Mouse (Mus musculus) MEL (cell line): ENCODE results near the gene Auts2. TPM values are rescaled to one million over a fixed set of nuclear protein-coding genes. Genes with fewer than 3 reads are reported as not detected.

Experiments
- DNase-seq: peaks from one replicate; pipeline ENCODE4 v3.0.0; 2011; ENCODE audit warnings: low read depth, low spot score
- H3K27ac ChIP-seq: 2 replicates; pipeline ENCODE4 v1.5.1; 2012; ENCODE audit warnings: low read depth, mild to moderate bottlenecking, control low read depth, low read length, moderate library complexity; ENCODE audit not compliant: control insufficient read depth
- H3K27me3 ChIP-seq, 2 experiments: fragments of 150-350 bp in 1 of 2; sonication (generic) in 1 of 2; 2 replicates each; pipeline ENCODE4 v1.6.1; 2012; ENCODE audit warnings: low read length in 2 of 2, mild to moderate bottlenecking in 2 of 2, improper control_type of control experiment in 1 of 2, moderate library complexity in 1 of 2; ENCODE audit not compliant: insufficient read depth in 2 of 2, control insufficient read depth in 1 of 2
- H3K36me3 ChIP-seq, 2 experiments: 2 replicates each; pipeline ENCODE4 v1.6.1; 2012 to 2014; ENCODE audit warnings: low read length in 2 of 2, improper control_type of control experiment in 1 of 2, inconsistent platforms in 1 of 2, mild to moderate bottlenecking in 1 of 2; ENCODE audit not compliant: insufficient read depth in 2 of 2, control insufficient read depth in 1 of 2
- H3K4me1 ChIP-seq, 2 experiments: fragments of 150-350 bp in 1 of 2; sonication (generic) in 1 of 2; 2 replicates each; pipeline ENCODE4 v1.6.1; 2012; ENCODE audit warnings: low read length in 2 of 2, improper control_type of control experiment in 1 of 2, mild to moderate bottlenecking in 1 of 2; ENCODE audit not compliant: insufficient read depth in 2 of 2, control insufficient read depth in 1 of 2
- H3K4me3 ChIP-seq, 2 experiments: fragments of 150-350 bp in 1 of 2; sonication (generic) in 1 of 2; 2 replicates each; pipeline ENCODE4 v1.5.1; 2012; ENCODE audit warnings: low read depth in 2 of 2, low read length in 2 of 2, mild to moderate bottlenecking in 2 of 2, moderate library complexity in 2 of 2, control low read depth in 1 of 2, improper control_type of control experiment in 1 of 2; ENCODE audit not compliant: control insufficient read depth in 1 of 2, insufficient read depth in 1 of 2
- H3K79me2 ChIP-seq: 2 replicates; pipeline ENCODE4 v1.6.1; 2012; ENCODE audit warnings: mild to moderate bottlenecking, low read length, moderate library complexity; ENCODE audit not compliant: control insufficient read depth, poor library complexity, insufficient read depth
- H3K9ac ChIP-seq: 2 replicates; pipeline ENCODE4 v1.6.1; 2012; ENCODE audit warnings: low read depth, mild to moderate bottlenecking, control low read depth, low read length, moderate library complexity; ENCODE audit not compliant: control insufficient read depth, poor library complexity, severe bottlenecking
- H3K9me3 ChIP-seq: fragments of 150-350 bp; sonication (generic); replicated peaks from 2 replicates; pipeline ENCODE4 v1.6.1; 2012; ENCODE audit warnings: mild to moderate bottlenecking, low read length, improper control_type of control experiment, moderate library complexity; ENCODE audit not compliant: insufficient read depth
- BHLHE40 ChIP-seq: IDR thresholded peaks from 2 replicates; pipeline ENCODE4 v1.6.1; 2012; ENCODE audit warnings: low read depth, mild to moderate bottlenecking, inconsistent platforms, low read length, improper control_type of control experiment, borderline replicate concordance
- E2F4 ChIP-seq: IDR thresholded peaks from 2 replicates; pipeline ENCODE4 v1.6.1; 2011; ENCODE audit warnings: low read depth, low read length, improper control_type of control experiment, borderline replicate concordance
- ELF1 ChIP-seq: IDR thresholded peaks from 2 replicates; pipeline ENCODE4 v1.6.1; 2014; ENCODE audit warnings: low read depth, mild to moderate bottlenecking, inconsistent platforms, low read length, improper control_type of control experiment, moderate library complexity
- EP300 ChIP-seq, 2 experiments: IDR thresholded peaks; 2 replicates each; pipeline ENCODE4 v1.6.1; 2011; ENCODE audit warnings: improper control_type of control experiment in 2 of 2, low read length in 2 of 2, low read depth in 1 of 2, mild to moderate bottlenecking in 1 of 2
- ETS1 ChIP-seq: IDR thresholded peaks from 2 replicates; pipeline ENCODE4 v1.6.1; 2012; ENCODE audit warnings: low read depth, mild to moderate bottlenecking, inconsistent platforms, low read length, improper control_type of control experiment, moderate library complexity
- GATA1 ChIP-seq: IDR thresholded peaks from 2 replicates; pipeline ENCODE4 v1.6.1; 2011; ENCODE audit warnings: low read depth, low read length, improper control_type of control experiment
- KAT2A ChIP-seq: conservative IDR thresholded peaks from 2 replicates; pipeline ENCODE4 v1.6.1; 2012; ENCODE audit warnings: low read depth, low read length, improper control_type of control experiment, inconsistent platforms
- MAX ChIP-seq: IDR thresholded peaks from 2 replicates; pipeline ENCODE4 v1.6.1; 2011; ENCODE audit warnings: low read length, improper control_type of control experiment
- MXI1 ChIP-seq: IDR thresholded peaks from 2 replicates; pipeline ENCODE4 v1.6.1; 2011; ENCODE audit warnings: mild to moderate bottlenecking, low read depth, low read length, improper control_type of control experiment
- NELFE ChIP-seq: IDR thresholded peaks from 2 replicates; pipeline ENCODE4 v1.6.1; 2011; ENCODE audit warnings: low read depth, low read length, improper control_type of control experiment
- POLR2AphosphoS2 ChIP-seq: IDR thresholded peaks from 2 replicates; pipeline ENCODE4 v1.6.1; 2011; ENCODE audit warnings: low read length, improper control_type of control experiment
- POLR2AphosphoS5 ChIP-seq: IDR thresholded peaks from 2 replicates; pipeline ENCODE4 v1.6.1; 2012; ENCODE audit warnings: low read depth, borderline replicate concordance, mild to moderate bottlenecking, inconsistent platforms, low read length, moderate library complexity, mixed read lengths
- RAD21 ChIP-seq: IDR thresholded peaks from 2 replicates; pipeline ENCODE4 v1.6.1; 2011; ENCODE audit warnings: mild to moderate bottlenecking, low read depth, low read length, improper control_type of control experiment
- RCOR1 ChIP-seq: IDR thresholded peaks from 2 replicates; pipeline ENCODE4 v1.6.1; 2012; ENCODE audit warnings: low read depth, mild to moderate bottlenecking, inconsistent platforms, low read length, improper control_type of control experiment
- SIN3A ChIP-seq: IDR thresholded peaks from 2 replicates; pipeline ENCODE4 v1.6.1; 2012; ENCODE audit warnings: low read length, improper control_type of control experiment, inconsistent platforms
- TBP ChIP-seq: IDR thresholded peaks from 2 replicates; pipeline ENCODE4 v1.8.0; 2011; ENCODE audit warnings: low read depth, low read length, improper control_type of control experiment
- TCF12 ChIP-seq: IDR thresholded peaks from 2 replicates; pipeline ENCODE4 v1.6.1; 2014; ENCODE audit warnings: low read depth, mild to moderate bottlenecking, inconsistent platforms, low read length, improper control_type of control experiment, moderate library complexity
- UBTF ChIP-seq: IDR thresholded peaks from 2 replicates; pipeline ENCODE4 v1.6.1; 2012; ENCODE audit warnings: low read depth, mild to moderate bottlenecking, inconsistent platforms, low read length, improper control_type of control experiment, moderate library complexity, borderline replicate concordance; ENCODE audit not compliant: insufficient read depth
- USF1 ChIP-seq: IDR thresholded peaks from 2 replicates; pipeline ENCODE4 v1.6.1; 2014; ENCODE audit warnings: low read depth, mild to moderate bottlenecking, inconsistent platforms, low read length, improper control_type of control experiment, moderate library complexity
- USF2 ChIP-seq, 2 experiments: IDR thresholded peaks; 2 replicates each; pipeline ENCODE4 v1.6.1; 2011 to 2012; ENCODE audit warnings: improper control_type of control experiment in 2 of 2, low read length in 2 of 2, borderline replicate concordance in 1 of 2, inconsistent platforms in 1 of 2, low read depth in 1 of 2, mild to moderate bottlenecking in 1 of 2; ENCODE audit not compliant: insufficient read depth in 1 of 2
- ZC3H11A ChIP-seq: IDR thresholded peaks from 2 replicates; pipeline ENCODE4 v1.6.1; 2012; ENCODE audit warnings: low read depth, mild to moderate bottlenecking, inconsistent platforms, low read length, improper control_type of control experiment
- ZKSCAN1 ChIP-seq: IDR thresholded peaks from 2 replicates; pipeline ENCODE4 v1.6.1; 2012; ENCODE audit warnings: low read depth, mild to moderate bottlenecking, inconsistent platforms, low read length, improper control_type of control experiment, moderate library complexity
- ZNF384 ChIP-seq: IDR thresholded peaks from 2 replicates; pipeline ENCODE4 v1.6.1; 2012; ENCODE audit warnings: low read depth, mild to moderate bottlenecking, inconsistent platforms, low read length, improper control_type of control experiment
- polyA plus RNA-seq, 2 experiments: library from polyadenylated mRNA; stranded (reverse) in 1 of 2; unstranded in 1 of 2; fragments of >175 nt in 1 of 2; fragments of >200 nt in 1 of 2; gene quantifications; 2 replicates each; pipeline versions ENCODE4 v1.2.1 to v1.2.4; 2012; ENCODE audit warnings: low replicate concordance in 2 of 2, low read depth in 1 of 2; ENCODE audit not compliant: insufficient read length in 2 of 2, insufficient read depth in 1 of 2, missing spikeins in 1 of 2
- total RNA-seq: library from RNA; depleted of rRNA; stranded (reverse); fragments of 300-350 nt; gene quantifications from 2 replicates; pipeline ENCODE4 v1.2.3, GENCODE M21; 2012

Gene Auts2
- total and polyA plus RNA-seq, 3 experiments: not detected

GRCm38 (mm10) chr5:131825421-131825820, 717.7 kb downstream of the Auts2 start:
- Histone ChIP-seq H3K9ac (no peak overlapping the region), H3K79me2 (no peaks in the 10 kb centered on the region), H3K27ac (no peak overlapping the region), H3K4me1 (no peaks in the 10 kb centered on the region), H3K36me3 (no peaks in the 10 kb centered on the region), H3K27me3 (no peaks in the 10 kb centered on the region), H3K9me3 (no peaks in the 10 kb centered on the region), H3K4me3 (no peak overlapping the region)
- no peak for TF ChIP-seq SIN3A
- no peak for TF ChIP-seq TCF12
- no peak for TF ChIP-seq NELFE
- TF ChIP-seq UBTF: no peak
- TF ChIP-seq ETS1: no peak
- no peak for TF ChIP-seq USF1
- TF ChIP-seq RAD21: no peak
- TF ChIP-seq ELF1: no peak
- TF ChIP-seq ZC3H11A: no peak
- no peak for TF ChIP-seq TBP
- TF ChIP-seq ZNF384: no peak
- no peak for TF ChIP-seq ZKSCAN1
- no peak for TF ChIP-seq MXI1
- no peak for TF ChIP-seq POLR2AphosphoS2
- TF ChIP-seq GATA1: no peak
- DNase-seq: no peak

- Histone ChIP-seq H3K27me3 (no peaks in the 10 kb centered on the region), H3K9me3 (no peaks in the 10 kb centered on the region), H3K36me3 (no peaks in the 10 kb centered on the region), H3K4me3 (no peak overlapping the region), H3K4me1 (no peaks in the 10 kb centered on the region), H3K9ac (no peak overlapping the region), H3K27ac (no peak overlapping the region), H3K79me2 (no peaks in the 10 kb centered on the region)
- DNase-seq: no peak
- TF ChIP-seq MXI1: no peak
These were observed 718.8 kb downstream of the Auts2 start for GRCm38 (mm10) chr5:131824197-131824991.

GRCm38 (mm10) chr5:131821461-131821860, 721.7 kb downstream of the Auts2 start:
- no peaks in the 10 kb centered on the region for H3K4me1 ChIP-seq
- H3K27ac ChIP-seq: no peak overlapping the region
- no peaks in the 10 kb centered on the region for H3K79me2 ChIP-seq
- no peak for DNase-seq
- H3K9me3 ChIP-seq: no peaks in the 10 kb centered on the region
- no peak overlapping the region for H3K4me3 ChIP-seq
- no peaks in the 10 kb centered on the region for H3K36me3 ChIP-seq
- no peak overlapping the region for H3K9ac ChIP-seq
- no peaks in the 10 kb centered on the region for H3K27me3 ChIP-seq
- TF ChIP-seq ELF1: no peak
- TF ChIP-seq ZKSCAN1: no peak
- TF ChIP-seq POLR2AphosphoS2: no peak
- TF ChIP-seq ZNF384: no peak
- TF ChIP-seq SIN3A: no peak
- no peak for TF ChIP-seq KAT2A
- TF ChIP-seq UBTF: no peak
- no peak for TF ChIP-seq EP300 (IDR thresholded peaks at IDR 0.05; ENCODE audit: low read depth in 1 of 2, low read length in 2 of 2)
- no peak for TF ChIP-seq E2F4
- TF ChIP-seq USF2 (IDR thresholded peaks at IDR 0.05; ENCODE audit: borderline replicate concordance in 1 of 2, insufficient read depth in 1 of 2, low read depth in 1 of 2, low read length in 2 of 2): no peak
- no peak for TF ChIP-seq MAX
- TF ChIP-seq RCOR1: no peak
- no peak for TF ChIP-seq POLR2AphosphoS5
- TF ChIP-seq NELFE: no peak
- TF ChIP-seq GATA1: no peak
- no peak for TF ChIP-seq MXI1
- TF ChIP-seq BHLHE40: no peak
